Mouse (Mus musculus): ENCODE results near the gene Mboat7. TPM values are rescaled to one million over a fixed set of nuclear protein-coding genes. Genes with fewer than 3 reads are reported as not detected.

Mboat7 gene
- total and polyA plus RNA-seq, 2 experiments from 2014 or later = 117 to 212 TPM

- ATAC-seq (no peak), DNase-seq (ENCODE audit: low spot score) (no peak)
- Histone ChIP-seq H3K4me3 (ENCODE audit: low read length) (no peak overlapping the region), H3K9ac (replicated peaks; ENCODE audit: low read length) (no peak overlapping the region), H3K4me2 (ENCODE audit: low read depth, low read length) (no peak overlapping the region), H3K36me3 (ENCODE audit: insufficient read depth, low read length) (peaks cover 14% of the 10 kb centered on the region; the same call in 1 of the 2 replicates), H3K27me3 (ENCODE audit: insufficient read depth, low read length) (no peaks in the 10 kb centered on the region), H3K4me1 (ENCODE audit: insufficient read depth, low read length) (no peaks in the 10 kb centered on the region), H3K9me3 (ENCODE audit: low read length) (no peaks in the 10 kb centered on the region), H3K27ac (no peak overlapping the region)
- 84% methylated on average over 12 of the region's 12 CpGs for whole genome bisulfite sequencing
- no peak for TF ChIP-seq CTCF (IDR thresholded peaks at IDR 0.05; ENCODE audit: low read depth)
These were observed 17.0 kb downstream of the Mboat7 start for GRCm38 (mm10) chr7:3676371-3676770.

- WGBS = 81% methylated on average over 3 of the region's 3 CpGs
- ATAC-seq = 0 out of 2 replicates have a peak, but pooled peaks have one; percentile 10
These were observed 18.1 kb downstream of the Mboat7 start for GRCm38 (mm10) chr7:3675228-3675548.

GRCm38 (mm10) chr7:3674507-3675227 is 18.7 kb downstream of the Mboat7 start:
- H3K36me3 ChIP-seq (ENCODE audit: insufficient read depth, low read length) = peaks cover 5% of the 10 kb centered on the region; the same call in 1 of the 2 replicates
- ATAC-seq = peak; percentile 90
- H3K4me1 ChIP-seq (ENCODE audit: insufficient read depth, low read length) = no peaks in the 10 kb centered on the region
- no peak overlapping the region for H3K27ac ChIP-seq
- H3K27me3 ChIP-seq (ENCODE audit: insufficient read depth, low read length) = no peaks in the 10 kb centered on the region
- TF ChIP-seq CTCF (IDR thresholded peaks at IDR 0.05; ENCODE audit: low read depth) = peak; percentile 95
- H3K9me3 ChIP-seq (ENCODE audit: low read length) = no peaks in the 10 kb centered on the region
- WGBS = 69% methylated on average over 10 of the region's 10 CpGs
- no peak overlapping the region for H3K4me2 ChIP-seq (ENCODE audit: low read depth, low read length)
- H3K9ac ChIP-seq (replicated peaks; ENCODE audit: low read length) = 0 out of 2 replicates have a peak overlapping the region, but pooled peaks have one; percentile 9
- H3K4me3 ChIP-seq (ENCODE audit: low read length) = no peak overlapping the region
- DNase-seq (ENCODE audit: low spot score) = peak; percentile 90

More at GRCm38 (mm10) chr7:3675228-3675548, 18.1 kb downstream of the Mboat7 start:
- no peak overlapping the region for H3K4me2 ChIP-seq (ENCODE audit: low read depth, low read length)
- H3K4me1 ChIP-seq (ENCODE audit: insufficient read depth, low read length) = no peaks in the 10 kb centered on the region
- no peaks in the 10 kb centered on the region for H3K9me3 ChIP-seq (ENCODE audit: low read length)
- H3K36me3 ChIP-seq (ENCODE audit: insufficient read depth, low read length) = peaks cover 7% of the 10 kb centered on the region; the same call in 1 of the 2 replicates
- DNase-seq (ENCODE audit: low spot score) = no peak
- no peak overlapping the region for H3K27ac ChIP-seq
- no peak overlapping the region for H3K4me3 ChIP-seq (ENCODE audit: low read length)
- no peaks in the 10 kb centered on the region for H3K27me3 ChIP-seq (ENCODE audit: insufficient read depth, low read length)
- no peak for TF ChIP-seq CTCF (IDR thresholded peaks at IDR 0.05; ENCODE audit: low read depth)
- no peak overlapping the region for H3K9ac ChIP-seq (replicated peaks; ENCODE audit: low read length)

- H3K4me3 ChIP-seq (ENCODE audit: low read length) = no peak overlapping the region
- ATAC-seq (no peak), DNase-seq (ENCODE audit: low spot score) (no peak)
- no peak overlapping the region for H3K9ac ChIP-seq (replicated peaks; ENCODE audit: low read length)
- H3K27me3 ChIP-seq (ENCODE audit: insufficient read depth, low read length) = no peaks in the 10 kb centered on the region
- H3K4me1 ChIP-seq (ENCODE audit: insufficient read depth, low read length) = no peaks in the 10 kb centered on the region
- WGBS = 29% methylated on average over 14 of the region's 14 CpGs
- peaks cover 9% of the 10 kb centered on the region; the same call in 1 of the 2 replicates for H3K36me3 ChIP-seq (ENCODE audit: insufficient read depth, low read length)
- 0 out of 2 replicates have a peak overlapping the region, but pooled peaks have one; percentile 13 for H3K4me2 ChIP-seq (ENCODE audit: low read depth, low read length)
- TF ChIP-seq CTCF (IDR thresholded peaks at IDR 0.05; ENCODE audit: low read depth) = peak; percentile 25; the same call in 1 of the 2 replicates
- H3K27ac ChIP-seq = no peak overlapping the region
- H3K9me3 ChIP-seq (ENCODE audit: low read length) = no peaks in the 10 kb centered on the region
These were observed 26.4 kb downstream of the Mboat7 start for GRCm38 (mm10) chr7:3666921-3667391.

- H3K4me3 ChIP-seq (ENCODE audit: low read length) = peak within 1 kb of the TSS; percentile 62
- no peaks in the 10 kb centered on the region for H3K9me3 ChIP-seq (ENCODE audit: low read length)
- peak within 1 kb of the TSS; percentile 64 for H3K9ac ChIP-seq (replicated peaks; ENCODE audit: low read length)
- peak; percentile 99 for DNase-seq (ENCODE audit: low spot score)
- peaks cover 15% of the 10 kb centered on the region; the same call in 1 of the 2 replicates for H3K36me3 ChIP-seq (ENCODE audit: insufficient read depth, low read length)
- peak within 1 kb of the TSS; percentile 62 for H3K4me2 ChIP-seq (ENCODE audit: low read depth, low read length)
- H3K27ac ChIP-seq = peak within 1 kb of the TSS; percentile 79
- H3K27me3 ChIP-seq (ENCODE audit: insufficient read depth, low read length) = no peaks in the 10 kb centered on the region
- WGBS = 3% methylated on average over 45 of the region's 45 CpGs
- no peak for TF ChIP-seq CTCF (IDR thresholded peaks at IDR 0.05; ENCODE audit: low read depth)
- no peaks in the 10 kb centered on the region for H3K4me1 ChIP-seq (ENCODE audit: insufficient read depth, low read length)
- peak; percentile 99 for ATAC-seq
These were observed 27.9 kb downstream of the Mboat7 start, which contains the start of gene Leng1 for GRCm38 (mm10) chr7:3665215-3666114. Leng1 (minus strand) TSS chr7:3665840.

GRCm38 (mm10) chr7:3664524-3665214 is 28.7 kb downstream of the Mboat7 start:
- H3K27ac ChIP-seq = peak overlapping the region; percentile 79
- DNase-seq (ENCODE audit: low spot score) (no peak), ATAC-seq (peak; percentile 7; the same call in 1 of the 2 replicates)
- no peaks in the 10 kb centered on the region for H3K4me1 ChIP-seq (ENCODE audit: insufficient read depth, low read length)
- H3K9me3 ChIP-seq (ENCODE audit: low read length) = no peaks in the 10 kb centered on the region
- peak overlapping the region; percentile 64 for H3K9ac ChIP-seq (replicated peaks; ENCODE audit: low read length)
- H3K4me3 ChIP-seq (ENCODE audit: low read length) = peak overlapping the region; percentile 62
- TF ChIP-seq CTCF (IDR thresholded peaks at IDR 0.05; ENCODE audit: low read depth) = no peak
- no peaks in the 10 kb centered on the region for H3K27me3 ChIP-seq (ENCODE audit: insufficient read depth, low read length)
- H3K4me2 ChIP-seq (ENCODE audit: low read depth, low read length) = peak overlapping the region; percentile 62
- WGBS = 32% methylated on average over 15 of the region's 15 CpGs
- peaks cover 23% of the 10 kb centered on the region for H3K36me3 ChIP-seq (ENCODE audit: insufficient read depth, low read length)

Measured in hindbrain, postnatal 0 days (tissue).